In the genomic region with DNA sequence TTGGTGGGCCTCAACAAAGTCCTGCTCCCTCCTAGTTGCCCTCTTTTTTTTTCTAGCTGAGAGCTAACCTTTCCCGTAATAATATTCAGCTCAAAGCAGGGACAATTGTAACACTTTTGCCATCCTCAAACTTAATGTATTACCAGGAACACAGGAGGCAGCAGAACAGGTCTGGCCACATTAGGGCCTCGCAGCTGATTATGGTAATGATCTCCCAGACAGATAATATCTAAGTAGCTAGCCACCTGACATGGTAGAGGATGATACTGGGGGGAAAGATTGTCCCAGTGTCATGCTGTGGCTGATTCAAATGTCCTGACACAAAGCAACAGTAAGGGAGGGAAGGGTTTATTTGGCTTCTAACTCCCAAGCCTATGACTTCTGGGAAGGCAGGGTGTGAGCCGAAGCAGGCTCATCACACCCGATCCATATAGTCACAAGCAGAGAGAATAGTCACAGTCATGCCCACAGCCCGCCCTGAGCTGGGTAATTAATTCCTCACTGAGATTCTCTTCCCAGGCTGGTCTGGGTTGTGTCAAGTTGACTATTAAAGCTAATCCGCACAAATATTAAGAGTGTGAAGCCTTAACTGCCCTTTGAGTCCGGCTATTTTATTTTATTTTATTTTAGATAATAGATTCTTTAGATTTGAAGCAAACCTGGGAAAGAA, we compare ENCODE assay signal across 29 mouse cellular contexts. TPM values are rescaled to one million over a fixed set of nuclear protein-coding genes. Genes with fewer than 3 reads are reported as not detected.
DNase-seq lines count a peak whose midpoint lies in the region; ATAC-seq and TF ChIP-seq lines count a peak whose summit lies in the region.
"Had no signal": no experiment of that assay in that cellular context is flagged by ENCODE, and none has a peak within 500 bp of the region (broad histone marks: within the 10 kb centered on the region; RNA-seq: fewer than 3 reads in every experiment).

No protein-coding gene starts in this region.

- no peaks in the 10 kb centered on the region for H3K36me3 ChIP-seq in forebrain, postnatal 0 days (ENCODE audit: insufficient read depth)
- H3K36me3 ChIP-seq: embryonic facial prominence, embryonic 12.5 days; G1E; heart, embryonic 10.5 days; heart, embryonic 15.5 days; hindbrain, embryonic 12.5 days; limb, embryonic 13.5 days; liver, embryonic 12.5 days had no signal

- no peak for TF ChIP-seq CTCF in forebrain, postnatal 0 days (IDR thresholded peaks at IDR 0.05; ENCODE audit: low read depth)

- H3K9ac ChIP-seq in forebrain, postnatal 0 days: no peak overlapping the region
- H3K9ac ChIP-seq: embryonic facial prominence, embryonic 12.5 days; forebrain, embryonic 13.5 days; heart, embryonic 15.5 days; hindbrain, embryonic 12.5 days; limb, embryonic 13.5 days; liver, embryonic 12.5 days; liver, postnatal 0 days had no signal

- no peak overlapping the region for H3K4me2 ChIP-seq in forebrain, postnatal 0 days (ENCODE audit: low read depth)
- H3K4me2 ChIP-seq: embryonic facial prominence, embryonic 12.5 days; forebrain, embryonic 13.5 days; heart, embryonic 15.5 days; hindbrain, embryonic 12.5 days; limb, embryonic 13.5 days; liver, embryonic 12.5 days; midbrain, embryonic 11.5 days had no signal

- H3K27me3 ChIP-seq in forebrain, postnatal 0 days (ENCODE audit: insufficient read depth, low read length): no peaks in the 10 kb centered on the region
- H3K27me3 ChIP-seq: embryonic facial prominence, embryonic 12.5 days; forebrain, embryonic 13.5 days; heart, embryonic 15.5 days; hindbrain, embryonic 12.5 days; limb, embryonic 13.5 days; liver, embryonic 12.5 days had no signal

- no peak overlapping the region for H3K27ac ChIP-seq in forebrain, postnatal 0 days (ENCODE audit: low read depth, low read length)
- H3K27ac ChIP-seq: embryonic facial prominence, embryonic 12.5 days; forebrain, embryonic 13.5 days; heart, embryonic 10.5 days; heart, embryonic 15.5 days; hindbrain, embryonic 12.5 days; hindbrain, postnatal 0 days; layer of hippocampus, adult 2 months; left cerebral cortex, adult 2 months; limb, embryonic 13.5 days; liver, embryonic 12.5 days had no signal

- ATAC-seq in forebrain, postnatal 0 days: no peak
- ATAC-seq: forebrain, embryonic 13.5 days; liver, embryonic 12.5 days; liver, postnatal 0 days; midbrain, embryonic 16.5 days had no signal

- 78% methylated on average over 7 of the region's 7 CpGs for WGBS in forebrain, postnatal 0 days

- H3K4me1 ChIP-seq in forebrain, postnatal 0 days (ENCODE audit: insufficient read depth): no peaks in the 10 kb centered on the region
- H3K4me1 ChIP-seq: embryonic facial prominence, embryonic 12.5 days; forebrain, embryonic 13.5 days; heart, embryonic 10.5 days; hindbrain, embryonic 12.5 days; limb, embryonic 13.5 days; liver, embryonic 12.5 days had no signal

- H3K9me3 ChIP-seq in forebrain, postnatal 0 days (ENCODE audit: low read length): no peaks in the 10 kb centered on the region
- H3K9me3 ChIP-seq: embryonic facial prominence, embryonic 12.5 days; forebrain, embryonic 13.5 days; heart, embryonic 10.5 days; heart, embryonic 15.5 days; hindbrain, embryonic 12.5 days; limb, embryonic 13.5 days; liver, embryonic 12.5 days had no signal

- DNase-seq in kidney, adult 18-20 months: peak; percentile 39
- no peak for DNase-seq in kidney, adult 11 months
- DNase-seq in urinary bladder, postnatal 14 days (ENCODE audit: low spot score): peak; percentile 51
- no peak for DNase-seq in urinary bladder, adult 2 months (ENCODE audit: low spot score)
- peak; percentile 31 for DNase-seq in kidney, postnatal 14 days
- DNase-seq in thymus, postnatal 14 days: no peak
- DNase-seq in forebrain, postnatal 0 days: no peak
- DNase-seq: adrenal gland, adult 8-10 months; cerebellum, adult 9-10 months; gastrocnemius, postnatal 25 days; heart, adult 11 months; heart, postnatal 36 days; liver, postnatal 0 days; spleen, adult 18-20 months; thymus, postnatal 25 days had no signal

- no peak overlapping the region for H3K4me3 ChIP-seq in forebrain, postnatal 0 days (ENCODE audit: low read depth, low read length)
- H3K4me3 ChIP-seq: embryonic facial prominence, embryonic 12.5 days; erythroblast, embryonic 14.5 days; forebrain, embryonic 13.5 days; heart, embryonic 10.5 days; heart, embryonic 15.5 days; hindbrain, embryonic 12.5 days; layer of hippocampus, adult 2 months; left cerebral cortex, adult 2 months; limb, embryonic 13.5 days; liver, embryonic 12.5 days had no signal

RNA-seq across cellular contexts. Expression of a gene that starts 57.0 kb away (rescaled TPM):
- 47.0 and 52.4 TPM in 2 replicates for polyA plus RNA-seq in urinary bladder, adult 2 months (2012; rRNA removed)
- 16.3 and 21.7 TPM in 2 replicates for total RNA-seq in forebrain, postnatal 0 days (2014; rRNA removed)
- 2.7 and 5.3 TPM in 2 replicates for polyA plus RNA-seq in forebrain, postnatal 0 days (2015; fragmentation: Nextera tagmentation; extraction: Ambion mirVana)

Comparison
In these comparisons a context has a peak if more than half of its experiments do, and no peak if none do; other contexts are left out.
1. DNase-seq: peak in kidney, adult 18-20 months (single experiment), urinary bladder, postnatal 14 days (single experiment) and kidney, postnatal 14 days (single experiment); none in kidney, adult 11 months (single experiment), urinary bladder, adult 2 months (single experiment), thymus, postnatal 14 days (single experiment) and forebrain, postnatal 0 days (single experiment).